ENCODE assay signal across 18 mouse cellular contexts in genomic region chr17:84893273-84894033, GRCm38 (mm10).
DNase-seq lines count a peak whose midpoint lies in the region; ATAC-seq and TF ChIP-seq lines count a peak whose summit lies in the region.
"Had no signal": no experiment of that assay in that cellular context is flagged by ENCODE, and none has a peak within 500 bp of the region (broad histone marks: within the 10 kb centered on the region; RNA-seq: fewer than 3 reads in every experiment).

No protein-coding gene starts in this region.

- H3K27me3 ChIP-seq in G1E (ENCODE audit: insufficient read depth, low read length) = no peaks in the 10 kb centered on the region
- no peaks in the 10 kb centered on the region for H3K27me3 ChIP-seq in liver, embryonic 11.5 days (replicated peaks; ENCODE audit: control insufficient read depth, insufficient read depth, low read length)
- H3K27me3 ChIP-seq in small intestine, adult 2 months (ENCODE audit: control insufficient read depth, insufficient read depth, low read length) = no peaks in the 10 kb centered on the region
- H3K27me3 ChIP-seq in hindbrain, embryonic 16.5 days (replicated peaks; ENCODE audit: control insufficient read depth, insufficient read depth, low read length) = no peaks in the 10 kb centered on the region
- H3K27me3 ChIP-seq: hindbrain, embryonic 15.5 days; limb, embryonic 12.5 days had no signal

- H3K4me2 ChIP-seq in liver, embryonic 11.5 days = no peak overlapping the region
- H3K4me2 ChIP-seq in hindbrain, embryonic 16.5 days (ENCODE audit: low read length) = no peak overlapping the region
- H3K4me2 ChIP-seq: hindbrain, embryonic 15.5 days; limb, embryonic 12.5 days had no signal

- ATAC-seq in G1E (ENCODE audit: extremely low read depth, insufficient number of reproducible peaks, low FRiP score, poor library complexity, severe bottlenecking) = peak; percentile 95
- ATAC-seq in common myeloid progenitor, adult 5-6 weeks (replicated peaks; ENCODE audit: low read depth, poor library complexity, severe bottlenecking) = peak; percentile 94
- ATAC-seq in liver, embryonic 11.5 days (replicated peaks; ENCODE audit: low FRiP score) = peak; percentile 87
- ATAC-seq in hindbrain, embryonic 16.5 days = no peak
- ATAC-seq: forebrain, embryonic 16.5 days; lung, postnatal 0 days had no signal

- DNase-seq in G1E (ENCODE audit: low spot score) = peak; percentile 29
- DNase-seq in liver, embryonic 11.5 days (ENCODE audit: low spot score) = no peak
- no peak for DNase-seq in thymus, postnatal 36 days
- DNase-seq in testis, postnatal 10 days (ENCODE audit: low spot score) = no peak
- no peak for DNase-seq in ovary, adult 18-20 months (ENCODE audit: low spot score)
- DNase-seq: cerebellum, adult 18-20 months; heart, postnatal 10 days; thymus, adult 2 months had no signal

- H3K4me3 ChIP-seq in G1E (ENCODE audit: low read depth, low read length) = peak overlapping the region; percentile 20; the same call in 1 of the 2 replicates
- no peak overlapping the region for H3K4me3 ChIP-seq in liver, embryonic 11.5 days (ENCODE audit: low read depth, low read length)
- no peak overlapping the region for H3K4me3 ChIP-seq in small intestine, adult 2 months (ENCODE audit: low read depth, low read length)
- no peak overlapping the region for H3K4me3 ChIP-seq in hindbrain, embryonic 16.5 days (ENCODE audit: low read length)
- H3K4me3 ChIP-seq: hindbrain, embryonic 15.5 days; layer of hippocampus, adult 2 months; left cerebral cortex, adult 2 months; limb, embryonic 12.5 days; midbrain, embryonic 10.5 days had no signal

- no peaks in the 10 kb centered on the region for H3K36me3 ChIP-seq in G1E (replicated peaks)
- H3K36me3 ChIP-seq in liver, embryonic 11.5 days (ENCODE audit: control insufficient read depth, insufficient read depth, low read length) = no peaks in the 10 kb centered on the region
- H3K36me3 ChIP-seq in small intestine, adult 2 months (ENCODE audit: control insufficient read depth, insufficient read depth, low read length) = no peaks in the 10 kb centered on the region
- H3K36me3 ChIP-seq in hindbrain, embryonic 16.5 days (ENCODE audit: control insufficient read depth, insufficient read depth, low read length) = no peaks in the 10 kb centered on the region
- H3K36me3 ChIP-seq: hindbrain, embryonic 15.5 days; limb, embryonic 12.5 days; midbrain, embryonic 10.5 days had no signal

- TF ChIP-seq CTCF in G1E (IDR thresholded peaks at IDR 0.05; ENCODE audit: low read depth, low read length) = no peak
- no peak for TF ChIP-seq CTCF in small intestine, adult 2 months (IDR thresholded peaks at IDR 0.05; ENCODE audit: extremely low read depth, insufficient read length, insufficient replicate concordance, low read depth, low read length)

- 64% methylated on average over 16 of the region's 16 CpGs for WGBS in liver, embryonic 11.5 days
- WGBS in small intestine, adult 2 months = 26% methylated on average over 16 of the region's 16 CpGs
- WGBS in hindbrain, embryonic 16.5 days = 72% methylated on average over 16 of the region's 16 CpGs

- H3K9me3 ChIP-seq in G1E (replicated peaks) = peaks cover 3% of the 10 kb centered on the region; the same call in 1 of the 2 replicates
- H3K9me3 ChIP-seq in liver, embryonic 11.5 days (ENCODE audit: control insufficient read depth, low read length) = no peaks in the 10 kb centered on the region; the same call in 1 of the 2 replicates
- no peaks in the 10 kb centered on the region for H3K9me3 ChIP-seq in hindbrain, embryonic 16.5 days (ENCODE audit: control insufficient read depth, low read length)
- H3K9me3 ChIP-seq: hindbrain, embryonic 15.5 days; limb, embryonic 12.5 days; midbrain, embryonic 10.5 days had no signal

- TF ChIP-seq POLR2A in small intestine, adult 2 months (IDR thresholded peaks at IDR 0.05; ENCODE audit: low read depth, low read length) = no peak

- H3K9ac ChIP-seq in liver, embryonic 11.5 days (ENCODE audit: low read depth, low read length) = no peak overlapping the region
- no peak overlapping the region for H3K9ac ChIP-seq in hindbrain, embryonic 16.5 days (ENCODE audit: low read depth, low read length)
- H3K9ac ChIP-seq: hindbrain, embryonic 15.5 days; limb, embryonic 12.5 days had no signal

- no peak overlapping the region for H3K27ac ChIP-seq in liver, embryonic 11.5 days (ENCODE audit: low read depth, low read length)
- H3K27ac ChIP-seq in small intestine, adult 2 months (ENCODE audit: insufficient read depth, low read depth, low read length) = peak overlapping the region; percentile 94
- no peak overlapping the region for H3K27ac ChIP-seq in hindbrain, embryonic 16.5 days (ENCODE audit: low read depth, low read length)
- H3K27ac ChIP-seq: hindbrain, embryonic 15.5 days; layer of hippocampus, adult 2 months; left cerebral cortex, adult 2 months; limb, embryonic 12.5 days; midbrain, embryonic 10.5 days had no signal

- peaks cover 24% of the 10 kb centered on the region for H3K4me1 ChIP-seq in G1E (ENCODE audit: insufficient read depth, low read depth, low read length)
- H3K4me1 ChIP-seq in liver, embryonic 11.5 days (replicated peaks; ENCODE audit: control insufficient read depth, insufficient read depth, low read length) = 0 out of 2 replicates have a peak, but pooled peaks cover 3% of the 10 kb centered on the region
- H3K4me1 ChIP-seq in small intestine, adult 2 months (ENCODE audit: control insufficient read depth, insufficient read depth, insufficient read length, low read length) = peaks cover 23% of the 10 kb centered on the region; the same call in 1 of the 2 replicates
- H3K4me1 ChIP-seq in hindbrain, embryonic 16.5 days (ENCODE audit: control insufficient read depth, insufficient read depth, low read depth, low read length) = no peaks in the 10 kb centered on the region
- H3K4me1 ChIP-seq: limb, embryonic 12.5 days; midbrain, embryonic 10.5 days had no signal
